Mouse (Mus musculus): ENCODE measurements around the gene Usp26.

The Usp26 gene

GRCm38 (mm10) chrX:51801133-51801532 lies at the start of gene Usp26:
Gene Usp26 (minus strand): TSS chrX:51801233.
- DNase-seq (ENCODE audit: low read depth, low spot score) = no peak

- no peak for DNase-seq (ENCODE audit: low read depth, low spot score)
Measured at GRCm38 (mm10) chrX:51814466-51815247, 13.6 kb upstream of the Usp26 start.

GRCm38 (mm10) chrX:51767457-51767856 lies 33.6 kb downstream of the Usp26 start:
- no peak for DNase-seq (ENCODE audit: low read depth, low spot score)

- DNase-seq (ENCODE audit: low read depth, low spot score) = no peak
Measured at GRCm38 (mm10) chrX:51736450-51736849, 64.6 kb downstream of the Usp26 start.

GRCm38 (mm10) chrX:51714086-51714745 lies 86.8 kb downstream of the Usp26 start:
- no peak for DNase-seq (ENCODE audit: low read depth, low spot score)

DNA sequence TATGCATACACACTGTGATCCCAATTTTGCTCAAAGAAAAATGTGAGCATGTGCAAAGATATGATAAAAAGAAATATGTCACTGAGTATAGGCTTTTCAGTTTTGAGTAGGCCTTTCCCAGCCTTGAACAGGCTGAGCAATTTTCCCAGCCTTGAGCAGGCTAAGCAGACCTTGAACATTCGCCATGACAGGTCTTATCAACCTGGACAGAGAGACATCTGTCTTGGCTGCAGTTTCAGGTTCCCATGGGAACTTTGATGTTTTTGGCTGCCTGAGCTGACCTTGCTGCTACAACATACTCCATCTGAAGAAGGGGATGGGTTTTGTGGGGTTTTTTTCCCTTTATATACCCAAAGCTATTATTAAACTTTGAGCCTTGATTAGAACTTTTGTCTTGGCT lies 88.0 kb downstream of the Usp26 start:
- no peak for DNase-seq (ENCODE audit: low read depth, low spot score)
